Mouse (Mus musculus): ENCODE data around the gene Aldh5a1. TPM values are rescaled to one million over a fixed set of nuclear protein-coding genes. Genes with fewer than 3 reads are reported as not detected.

Gene Aldh5a1
- polyA plus RNA-seq (2012; rRNA removed; ENCODE audit: low replicate concordance): 9.1 and 12.2 TPM in 2 replicates

DNA sequence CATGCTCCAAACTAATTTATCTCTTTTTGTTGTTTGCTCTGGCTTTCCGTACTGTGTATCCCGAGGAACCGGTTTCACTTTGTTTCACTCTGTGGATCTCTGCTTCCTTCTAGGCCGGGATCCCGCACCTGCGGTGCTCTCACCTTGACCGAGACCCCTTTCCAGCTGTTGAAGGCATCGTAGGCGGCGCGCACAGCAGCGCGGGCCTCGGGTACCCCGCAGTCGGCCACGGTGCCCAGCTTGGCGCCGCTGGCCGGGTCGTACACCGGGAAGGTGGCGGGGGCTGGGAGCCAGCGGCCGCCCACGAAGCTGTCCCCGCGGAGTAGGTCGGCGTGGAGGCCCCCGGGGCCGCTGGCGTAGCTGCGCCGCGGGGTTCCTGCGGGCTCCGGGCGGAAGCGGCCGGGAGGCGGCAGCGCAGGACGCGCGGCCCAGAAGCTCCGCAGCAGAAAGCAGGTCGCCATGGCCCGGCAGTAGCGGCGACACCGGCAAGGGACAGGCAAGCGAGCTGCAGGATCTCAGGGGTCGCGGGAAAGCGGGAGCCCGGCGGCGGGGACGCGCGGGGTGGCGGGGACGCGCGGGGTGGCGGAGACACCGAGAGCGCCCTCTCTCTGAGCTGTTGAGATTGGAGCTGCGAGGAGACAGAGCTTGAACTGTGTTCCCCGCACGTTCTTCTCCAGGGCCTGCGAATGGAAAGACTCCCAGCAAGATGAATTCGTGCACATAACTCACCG is at the start of gene Aldh5a1:
Gene Aldh5a1, minus strand, starts transcription at position 554 of the 731 bp plus-strand sequence.

GRCm38 (mm10) chr13:24942512-24943282 is 5.2 kb upstream of the Aldh5a1 start, which contains the start of gene Gpld1:
TSS of gene Gpld1 (plus strand) at chr13:24943152.

Other genes starting within 250 kb of the Aldh5a1 start
- not detected in 2 replicates for gene Armh2, start 196.4 kb downstream of the Aldh5a1 start, polyA plus RNA-seq (2012; rRNA removed; ENCODE audit: low replicate concordance)
- 1.2 and 1.3 TPM in 2 replicates for gene Gmnn, start 175.7 kb downstream of the Aldh5a1 start, polyA plus RNA-seq (2012; rRNA removed; ENCODE audit: low replicate concordance)
- 17.6 and 26.0 TPM in 2 replicates for gene BC005537, start 136.0 kb downstream of the Aldh5a1 start, polyA plus RNA-seq (2012; rRNA removed; ENCODE audit: low replicate concordance)
- 53.5 and 58.7 TPM in 2 replicates for gene Acot13, start 106.1 kb downstream of the Aldh5a1 start, polyA plus RNA-seq (2012; rRNA removed; ENCODE audit: low replicate concordance)
- 11.5 and 26.3 TPM in 2 replicates for gene Tdp2, start 106.0 kb downstream of the Aldh5a1 start, polyA plus RNA-seq (2012; rRNA removed; ENCODE audit: low replicate concordance)
- 1.7 and 2.6 TPM in 2 replicates for gene D130043K22Rik, start 92.5 kb downstream of the Aldh5a1 start, polyA plus RNA-seq (2012; rRNA removed; ENCODE audit: low replicate concordance)
- gene Gpld1, start 5.5 kb upstream of the Aldh5a1 start, polyA plus RNA-seq (2012; rRNA removed; ENCODE audit: low replicate concordance): 1.8 and 2.4 TPM in 2 replicates
- gene Mrs2, start 82.7 kb upstream of the Aldh5a1 start, polyA plus RNA-seq (2012; rRNA removed; ENCODE audit: low replicate concordance): 11.3 and 12.8 TPM in 2 replicates
- not detected in 2 replicates for gene Dcdc2a, start 118.3 kb upstream of the Aldh5a1 start, polyA plus RNA-seq (2012; rRNA removed; ENCODE audit: low replicate concordance)

All from duodenum, adult 2 months (tissue).